Mouse (Mus musculus): ENCODE measurements around the gene Myzap. TPM values are rescaled to one million over a fixed set of nuclear protein-coding genes. Genes with fewer than 3 reads are reported as not detected.

The Myzap gene
- 3.6 and 4.1 TPM in 2 replicates for polyA plus RNA-seq (2012; rRNA removed)

GRCm38 (mm10) chr9:71591938-71592548, at the start of gene Myzap:
Gene Myzap, minus strand, starts transcription at chr9:71592360.
- WGBS: 5% methylated on average over 29 of the region's 29 CpGs
- no peak for TF ChIP-seq POLR2A (IDR thresholded peaks at IDR 0.05; ENCODE audit: low read depth, low read length)
- no peak for TF ChIP-seq CTCF (conservative IDR thresholded peaks at IDR 0.05; ENCODE audit: insufficient read depth, insufficient read length, low read depth, low read length)
- Histone ChIP-seq H3K4me1 (ENCODE audit: control insufficient read depth, insufficient read depth, low read length) (peaks cover 5% of the 10 kb centered on the region), H3K36me3 (ENCODE audit: control insufficient read depth, insufficient read depth, low read length) (no peaks in the 10 kb centered on the region), H3K4me3 (ENCODE audit: insufficient read depth, low read depth, low read length) (peak within 1 kb of the TSS; percentile 78), H3K27ac (ENCODE audit: insufficient read depth, low read depth, low read length) (no peak within 1 kb of the TSS), H3K27me3 (replicated peaks; ENCODE audit: control insufficient read depth, insufficient read depth, low read length) (no peaks in the 10 kb centered on the region)
- peak; percentile 92 for DNase-seq

GRCm38 (mm10) chr9:71640361-71640927, 48.3 kb upstream of the Myzap start:
- WGBS: 54% methylated on average over 4 of the region's 4 CpGs
- DNase-seq: peak; percentile 73
- H3K36me3 ChIP-seq (ENCODE audit: control insufficient read depth, insufficient read depth, low read length): peaks cover 12% of the 10 kb centered on the region
- H3K27ac ChIP-seq (ENCODE audit: insufficient read depth, low read depth, low read length): peak overlapping the region; percentile 86
- H3K27me3 ChIP-seq (replicated peaks; ENCODE audit: control insufficient read depth, insufficient read depth, low read length): no peaks in the 10 kb centered on the region
- TF ChIP-seq CTCF (conservative IDR thresholded peaks at IDR 0.05; ENCODE audit: insufficient read depth, insufficient read length, low read depth, low read length): no peak
- TF ChIP-seq POLR2A (IDR thresholded peaks at IDR 0.05; ENCODE audit: low read depth, low read length): no peak
- peaks cover 34% of the 10 kb centered on the region for H3K4me1 ChIP-seq (ENCODE audit: control insufficient read depth, insufficient read depth, low read length)
- H3K4me3 ChIP-seq (ENCODE audit: insufficient read depth, low read depth, low read length): no peak overlapping the region

GRCm38 (mm10) chr9:71638198-71638597, 46.0 kb upstream of the Myzap start:
- no peaks in the 10 kb centered on the region for H3K27me3 ChIP-seq (replicated peaks; ENCODE audit: control insufficient read depth, insufficient read depth, low read length)
- no peak for DNase-seq
- H3K36me3 ChIP-seq (ENCODE audit: control insufficient read depth, insufficient read depth, low read length): peaks cover 7% of the 10 kb centered on the region; the same call in 1 of the 2 replicates
- H3K4me3 ChIP-seq (ENCODE audit: insufficient read depth, low read depth, low read length): no peak overlapping the region
- H3K4me1 ChIP-seq (ENCODE audit: control insufficient read depth, insufficient read depth, low read length): peaks cover 34% of the 10 kb centered on the region
- TF ChIP-seq POLR2A (IDR thresholded peaks at IDR 0.05; ENCODE audit: low read depth, low read length) (no peak), CTCF (conservative IDR thresholded peaks at IDR 0.05; ENCODE audit: insufficient read depth, insufficient read length, low read depth, low read length) (no peak)
- WGBS: 70% methylated on average over 11 of the region's 11 CpGs
- H3K27ac ChIP-seq (ENCODE audit: insufficient read depth, low read depth, low read length): peak overlapping the region; percentile 97

DNA sequence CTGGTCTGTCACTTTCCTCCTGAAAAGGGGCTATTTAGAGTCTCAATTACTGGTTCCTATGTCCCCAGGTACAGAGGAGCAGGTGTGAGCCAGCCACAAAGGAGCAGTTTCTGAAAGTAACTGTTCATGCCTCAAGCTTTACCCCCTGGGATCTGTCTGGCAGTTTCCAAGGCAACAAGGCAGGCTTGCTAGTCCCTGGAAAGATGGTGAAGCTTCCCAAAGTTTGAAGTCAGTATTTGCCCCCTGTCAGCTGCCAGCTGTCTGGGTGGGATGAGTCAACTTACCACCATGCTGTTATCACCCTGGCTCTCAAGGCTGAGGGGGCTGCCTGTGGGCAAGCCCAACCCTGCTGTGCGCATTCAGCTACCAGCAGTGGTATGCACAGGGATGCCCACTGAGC, 44.7 kb upstream of the Myzap start:
- H3K4me1 ChIP-seq (ENCODE audit: control insufficient read depth, insufficient read depth, low read length): peaks cover 34% of the 10 kb centered on the region
- no peaks in the 10 kb centered on the region for H3K27me3 ChIP-seq (replicated peaks; ENCODE audit: control insufficient read depth, insufficient read depth, low read length)
- H3K36me3 ChIP-seq (ENCODE audit: control insufficient read depth, insufficient read depth, low read length): peaks cover 6% of the 10 kb centered on the region; the same call in 1 of the 2 replicates
- H3K4me3 ChIP-seq (ENCODE audit: insufficient read depth, low read depth, low read length): no peak overlapping the region
- TF ChIP-seq CTCF (conservative IDR thresholded peaks at IDR 0.05; ENCODE audit: insufficient read depth, insufficient read length, low read depth, low read length): no peak
- TF ChIP-seq POLR2A (IDR thresholded peaks at IDR 0.05; ENCODE audit: low read depth, low read length): no peak
- DNase-seq: no peak
- peak overlapping the region; percentile 89 for H3K27ac ChIP-seq (ENCODE audit: insufficient read depth, low read depth, low read length)
- 91% methylated on average over 1 of the region's 1 CpGs for WGBS

- Histone ChIP-seq H3K4me1 (ENCODE audit: control insufficient read depth, insufficient read depth, low read length) (peaks cover 28% of the 10 kb centered on the region), H3K4me3 (ENCODE audit: insufficient read depth, low read depth, low read length) (no peak overlapping the region), H3K27ac (ENCODE audit: insufficient read depth, low read depth, low read length) (peak overlapping the region; percentile 89), H3K27me3 (replicated peaks; ENCODE audit: control insufficient read depth, insufficient read depth, low read length) (no peaks in the 10 kb centered on the region), H3K36me3 (ENCODE audit: control insufficient read depth, insufficient read depth, low read length) (peaks cover 8% of the 10 kb centered on the region)
- peak; percentile 67 for DNase-seq
- 35% methylated on average over 1 of the region's 1 CpGs for WGBS
- no peak for TF ChIP-seq CTCF (conservative IDR thresholded peaks at IDR 0.05; ENCODE audit: insufficient read depth, insufficient read length, low read depth, low read length)
- TF ChIP-seq POLR2A (IDR thresholded peaks at IDR 0.05; ENCODE audit: low read depth, low read length): no peak
Measured at GRCm38 (mm10) chr9:71635627-71636026, 43.5 kb upstream of the Myzap start.

GRCm38 (mm10) chr9:71634916-71635315, 42.8 kb upstream of the Myzap start:
- no peak overlapping the region for H3K4me3 ChIP-seq (ENCODE audit: insufficient read depth, low read depth, low read length)
- 65% methylated on average over 2 of the region's 2 CpGs for WGBS
- H3K27ac ChIP-seq (ENCODE audit: insufficient read depth, low read depth, low read length): peak overlapping the region; percentile 89
- peaks cover 12% of the 10 kb centered on the region for H3K36me3 ChIP-seq (ENCODE audit: control insufficient read depth, insufficient read depth, low read length)
- TF ChIP-seq POLR2A (IDR thresholded peaks at IDR 0.05; ENCODE audit: low read depth, low read length) (no peak), CTCF (conservative IDR thresholded peaks at IDR 0.05; ENCODE audit: insufficient read depth, insufficient read length, low read depth, low read length) (no peak)
- DNase-seq: peak; percentile 79
- H3K27me3 ChIP-seq (replicated peaks; ENCODE audit: control insufficient read depth, insufficient read depth, low read length): no peaks in the 10 kb centered on the region
- peaks cover 28% of the 10 kb centered on the region for H3K4me1 ChIP-seq (ENCODE audit: control insufficient read depth, insufficient read depth, low read length)

- WGBS: 56% methylated on average over 6 of the region's 6 CpGs
- peaks cover 16% of the 10 kb centered on the region for H3K36me3 ChIP-seq (ENCODE audit: control insufficient read depth, insufficient read depth, low read length)
- H3K27me3 ChIP-seq (replicated peaks; ENCODE audit: control insufficient read depth, insufficient read depth, low read length): no peaks in the 10 kb centered on the region
- no peak for DNase-seq
- peaks cover 16% of the 10 kb centered on the region for H3K4me1 ChIP-seq (ENCODE audit: control insufficient read depth, insufficient read depth, low read length)
- H3K4me3 ChIP-seq (ENCODE audit: insufficient read depth, low read depth, low read length): no peak overlapping the region
- H3K27ac ChIP-seq (ENCODE audit: insufficient read depth, low read depth, low read length): no peak overlapping the region
- no peak for TF ChIP-seq CTCF (conservative IDR thresholded peaks at IDR 0.05; ENCODE audit: insufficient read depth, insufficient read length, low read depth, low read length)
- no peak for TF ChIP-seq POLR2A (IDR thresholded peaks at IDR 0.05; ENCODE audit: low read depth, low read length)
Measured at GRCm38 (mm10) chr9:71628921-71629320, 36.8 kb upstream of the Myzap start.
